In the genomic region with DNA sequence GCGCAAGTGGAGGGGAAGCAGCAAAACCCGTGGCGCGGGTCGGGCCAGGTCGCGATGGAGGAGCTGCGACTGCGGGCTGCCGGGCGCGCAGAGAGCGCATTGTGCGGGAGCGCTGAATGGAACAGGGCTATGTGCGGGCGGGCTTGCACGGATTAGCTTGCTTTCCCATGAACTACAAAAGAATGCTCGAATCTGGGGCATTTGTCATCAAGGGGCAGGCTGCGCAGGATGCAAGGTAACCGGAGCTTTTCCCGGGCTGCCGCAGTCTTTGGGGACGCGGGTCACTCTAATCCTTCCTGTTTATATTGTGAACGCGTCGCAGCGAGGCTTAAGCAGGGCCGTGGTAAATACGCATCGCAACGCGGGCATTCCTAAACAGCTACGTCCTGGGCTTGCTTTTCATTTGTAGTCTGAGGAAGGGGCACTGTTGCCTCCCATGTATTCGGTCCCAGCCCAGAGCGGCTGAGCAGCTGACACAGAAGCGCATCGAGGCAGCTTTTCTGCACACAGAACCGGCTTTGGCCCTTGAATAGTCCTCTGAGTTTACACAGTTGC, we compare ENCODE assay signal across 8 mouse cellular contexts.
DNase-seq lines count a peak whose midpoint lies in the region; ATAC-seq and TF ChIP-seq lines count a peak whose summit lies in the region.

No protein-coding gene starts in this region.

- H3K9ac ChIP-seq in liver, adult 2 months (ENCODE audit: low read depth, low read length), result no peak overlapping the region
- peak overlapping the region; percentile 53 for H3K9ac ChIP-seq in forebrain, postnatal 0 days
- peak overlapping the region; percentile 51 for H3K9ac ChIP-seq in midbrain, embryonic 14.5 days (replicated peaks; ENCODE audit: low read length)

- TF ChIP-seq CTCF in liver, adult 2 months (IDR thresholded peaks at IDR 0.05; ENCODE audit: low read depth, low read length), result no peak
- TF ChIP-seq CTCF in cerebellum, adult 2 months (IDR thresholded peaks at IDR 0.05; ENCODE audit: borderline replicate concordance, insufficient read depth, low read depth, low read length), result no peak
- no peak for TF ChIP-seq CTCF in forebrain, postnatal 0 days (IDR thresholded peaks at IDR 0.05; ENCODE audit: low read depth)

- peak; percentile 85 for ATAC-seq in forebrain, postnatal 0 days
- peak; percentile 85 for ATAC-seq in midbrain, embryonic 14.5 days (ENCODE audit: low FRiP score, low TSS enrichment)
- ATAC-seq in CD4-positive, CD25-positive, alpha-beta regulatory T cell, adult 4 months, result no peak

- H3K9me3 ChIP-seq in forebrain, postnatal 0 days (ENCODE audit: low read length), result 0 out of 2 replicates have a peak, but pooled peaks cover 3% of the 10 kb centered on the region
- H3K9me3 ChIP-seq in limb, embryonic 10.5 days (replicated peaks), result no peaks in the 10 kb centered on the region
- no peaks in the 10 kb centered on the region; the same call in 1 of the 2 replicates for H3K9me3 ChIP-seq in midbrain, embryonic 14.5 days (ENCODE audit: control insufficient read depth, low read length)

- H3K27ac ChIP-seq in liver, adult 2 months (replicated peaks; ENCODE audit: insufficient read depth, low read depth, low read length), result no peak overlapping the region
- H3K27ac ChIP-seq in cerebellum, adult 2 months (ENCODE audit: insufficient read depth, low read length), result 0 out of 2 replicates have a peak overlapping the region, but pooled peaks have one; percentile 28
- peak overlapping the region; percentile 42 for H3K27ac ChIP-seq in forebrain, postnatal 0 days (ENCODE audit: low read depth, low read length)
- peak overlapping the region; percentile 76 for H3K27ac ChIP-seq in limb, embryonic 10.5 days
- peak overlapping the region; percentile 65 for H3K27ac ChIP-seq in midbrain, embryonic 14.5 days (replicated peaks; ENCODE audit: low read depth, low read length)

- no peak for DNase-seq in liver, adult 2 months (ENCODE audit: extremely low read depth, low read depth, low spot score)
- no peak for DNase-seq in liver
- DNase-seq in cerebellum, adult 2 months, result peak; percentile 42 to 63
- DNase-seq in forebrain, postnatal 0 days, result peak; percentile 59
- DNase-seq in limb, embryonic 10.5 days (ENCODE audit: low spot score), result peak; percentile 65
- peak; percentile 82 for DNase-seq in midbrain, embryonic 14.5 days
- DNase-seq in gastrocnemius, postnatal 25 days, result no peak

- no peaks in the 10 kb centered on the region for H3K79me2 ChIP-seq in liver, adult 2 months (ENCODE audit: control insufficient read depth, insufficient read depth, low read length)

- no peak for TF ChIP-seq POLR2A in liver, adult 2 months (IDR thresholded peaks at IDR 0.05; ENCODE audit: extremely low read depth, insufficient read depth, low read length)
- TF ChIP-seq POLR2A in cerebellum, adult 2 months (IDR thresholded peaks at IDR 0.05; ENCODE audit: borderline replicate concordance, insufficient read depth, low read length), result no peak

- H3K4me1 ChIP-seq in liver, adult 2 months (ENCODE audit: control insufficient read depth, insufficient read depth, low read length), result peaks cover 3% of the 10 kb centered on the region; the same call in 1 of the 2 replicates
- H3K4me1 ChIP-seq in cerebellum, adult 2 months (ENCODE audit: control insufficient read depth, insufficient read depth, low read length), result peaks cover 3% of the 10 kb centered on the region
- H3K4me1 ChIP-seq in forebrain, postnatal 0 days (ENCODE audit: insufficient read depth), result no peaks in the 10 kb centered on the region
- H3K4me1 ChIP-seq in limb, embryonic 10.5 days, result peaks cover 18% of the 10 kb centered on the region
- no peaks in the 10 kb centered on the region for H3K4me1 ChIP-seq in midbrain, embryonic 14.5 days (ENCODE audit: control insufficient read depth, insufficient read depth, low read length)

- peak overlapping the region; percentile 87 for H3K4me2 ChIP-seq in forebrain, postnatal 0 days (ENCODE audit: low read depth)
- H3K4me2 ChIP-seq in midbrain, embryonic 14.5 days (ENCODE audit: low read length), result peak overlapping the region; percentile 78

- 2% methylated on average over 40 of the region's 40 CpGs for WGBS in liver, adult 2 months
- WGBS in cerebellum, adult 2 months, result 1% methylated on average over 40 of the region's 40 CpGs
- 4% methylated on average over 40 of the region's 40 CpGs for WGBS in forebrain, postnatal 0 days
- WGBS in limb, embryonic 10.5 days, result under 1% methylated on average over 40 of the region's 40 CpGs
- WGBS in midbrain, embryonic 14.5 days, result under 1% methylated on average over 40 of the region's 40 CpGs

- H3K4me3 ChIP-seq in liver, adult 2 months (ENCODE audit: insufficient read depth, low read depth, low read length), result peak overlapping the region; percentile 18; the same call in 1 of the 2 replicates
- H3K4me3 ChIP-seq in cerebellum, adult 2 months (replicated peaks; ENCODE audit: insufficient read depth, low read depth, low read length), result peak overlapping the region; percentile 81
- peak overlapping the region; percentile 47 for H3K4me3 ChIP-seq in forebrain, postnatal 0 days (ENCODE audit: low read depth, low read length)
- H3K4me3 ChIP-seq in limb, embryonic 10.5 days, result peak overlapping the region; percentile 67
- peak overlapping the region; percentile 46 for H3K4me3 ChIP-seq in midbrain, embryonic 14.5 days (replicated peaks; ENCODE audit: low read depth, low read length)

- no peaks in the 10 kb centered on the region for H3K36me3 ChIP-seq in liver, adult 2 months (ENCODE audit: control insufficient read depth, insufficient read depth, low read length)
- no peaks in the 10 kb centered on the region for H3K36me3 ChIP-seq in forebrain, postnatal 0 days (ENCODE audit: insufficient read depth)
- no peaks in the 10 kb centered on the region for H3K36me3 ChIP-seq in limb, embryonic 10.5 days
- H3K36me3 ChIP-seq in midbrain, embryonic 14.5 days (ENCODE audit: control insufficient read depth, insufficient read depth, low read length), result no peaks in the 10 kb centered on the region

- H3K27me3 ChIP-seq in liver, adult 2 months (ENCODE audit: control insufficient read depth, insufficient read depth, low read length), result no peaks in the 10 kb centered on the region
- no peaks in the 10 kb centered on the region; the same call in 1 of the 2 replicates for H3K27me3 ChIP-seq in cerebellum, adult 2 months (ENCODE audit: control insufficient read depth, insufficient read depth, low read length)
- no peaks in the 10 kb centered on the region for H3K27me3 ChIP-seq in forebrain, postnatal 0 days (ENCODE audit: insufficient read depth, low read length)
- 0 out of 2 replicates have a peak, but pooled peaks cover 9% of the 10 kb centered on the region for H3K27me3 ChIP-seq in limb, embryonic 10.5 days (ENCODE audit: low read depth, poor library complexity, severe bottlenecking)
- H3K27me3 ChIP-seq in midbrain, embryonic 14.5 days (ENCODE audit: control insufficient read depth, insufficient read depth, low read length), result no peaks in the 10 kb centered on the region

Comparison
In these comparisons a context has a peak if more than half of its experiments do, and no peak if none do; other contexts are left out.
1. DNase-seq: peak in cerebellum, adult 2 months (2 of 2), forebrain, postnatal 0 days (single experiment), limb, embryonic 10.5 days (single experiment) and midbrain, embryonic 14.5 days (single experiment); none in liver, adult 2 months (single experiment), liver (single experiment) and gastrocnemius, postnatal 25 days (single experiment).
2. H3K4me3 ChIP-seq: peak in every context shown above with its lines; median percentile 81 in cerebellum, adult 2 months; 67 in limb, embryonic 10.5 days; 47 in forebrain, postnatal 0 days; 46 in midbrain, embryonic 14.5 days; 18 in liver, adult 2 months.